Mouse (Mus musculus) C2C12 (cell line): ENCODE data around the gene Gnai2.

ENCODE experiments used
- CTCF ChIP-seq: IDR thresholded peaks from one replicate; pipeline ENCODE4 v1.5.1; 2011; ENCODE audit not compliant: control insufficient read depth, insufficient read depth, insufficient read length
- MAX ChIP-seq: IDR thresholded peaks from one replicate; pipeline ENCODE4 v1.6.1; 2011; ENCODE audit warnings: mild to moderate bottlenecking, control low read depth
- MYOD1 ChIP-seq: IDR thresholded peaks from one replicate; pipeline ENCODE4 v1.6.1; 2011; ENCODE audit warnings: low read depth; ENCODE audit not compliant: control insufficient read depth, insufficient read length
- USF1 ChIP-seq: IDR thresholded peaks from one replicate; pipeline ENCODE4 v1.6.1; 2011; ENCODE audit warnings: low read depth, mild to moderate bottlenecking, control low read depth, moderate library complexity

GRCm38 (mm10) chr9:107654585-107654984, 19.4 kb upstream of the Gnai2 start:
- TF ChIP-seq MAX (no peak), CTCF (no peak), USF1 (no peak), MYOD1 (no peak)
